Mouse (Mus musculus) erythroblast, adult 5-6 weeks (primary cell): ENCODE results near the gene Egln2. TPM values are rescaled to one million over a fixed set of nuclear protein-coding genes. Genes with fewer than 3 reads are reported as not detected.

Source experiments
- ATAC-seq: replicated peaks from 2 replicates; pipeline ENCODE4 v1.8.0; 2016; ENCODE audit warnings: moderate number of reproducible peaks, mild to moderate bottlenecking, moderate TSS enrichment, inconsistent platforms; ENCODE audit not compliant: poor library complexity, low FRiP score, severe bottlenecking
- total RNA-seq, 2 experiments: library from RNA; stranded (forward) in 1 of 2; stranded (reverse) in 1 of 2; fragments of 150-400 nt in 1 of 2; fragments of 200-764, 138-1000 nt in 1 of 2; gene quantifications; 2 replicates each; pipeline versions ENCODE4 v1.2.3 to v1.2.4; 2015 to 2017; ENCODE audit warnings: low replicate concordance in 2 of 2

Gene Egln2
- total RNA-seq, 2 experiments from 2014 or later, result 7.6 to 7.7 TPM

DNA sequence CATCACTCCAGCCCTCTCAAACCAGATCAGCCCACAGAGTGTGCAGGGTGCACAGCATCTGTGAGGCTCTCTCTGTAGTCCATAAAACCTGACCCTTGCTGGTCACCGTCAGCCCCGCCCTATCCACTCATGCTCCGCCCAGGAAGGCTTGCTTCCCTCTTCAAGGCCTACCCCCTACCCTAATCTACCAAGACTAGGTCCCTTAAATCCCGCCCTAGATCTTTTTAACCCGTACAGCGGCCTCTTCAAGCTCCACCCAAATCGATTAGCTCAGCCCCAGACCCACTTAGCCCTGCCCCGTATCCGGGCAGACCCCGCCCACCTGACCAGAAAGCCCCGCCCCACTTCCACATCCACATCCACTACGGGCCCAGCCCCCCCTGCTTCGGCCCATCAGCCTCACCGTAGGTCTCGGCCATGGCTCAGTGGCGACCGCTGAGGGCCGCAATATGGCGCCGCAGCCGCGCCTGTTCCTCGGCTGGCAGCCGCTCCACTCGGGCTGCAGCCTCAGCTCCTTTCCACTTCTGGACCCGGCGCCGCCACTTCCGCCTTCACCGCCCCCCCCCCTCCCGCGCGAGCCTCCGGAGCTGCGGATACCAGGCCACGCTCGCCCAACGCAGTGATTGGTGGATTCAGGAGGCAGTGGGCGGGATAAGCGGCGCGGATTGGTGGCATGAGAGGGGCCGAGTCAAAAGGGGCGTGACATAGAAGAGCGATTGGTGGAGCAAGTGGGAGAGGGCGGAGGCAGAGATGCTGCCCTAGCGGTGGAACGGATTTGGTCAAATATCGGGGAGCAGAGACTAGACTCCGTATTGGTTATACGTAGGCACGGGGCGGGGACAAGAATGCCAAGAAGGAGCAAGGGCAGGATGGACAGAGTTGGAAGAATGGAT lies 12.0 kb upstream of the Egln2 start, which contains the start of gene Rab4b:
TSS of gene Rab4b (minus strand) at position 573 of the 893 bp plus-strand sequence.
- ATAC-seq, result peak; percentile 96

DNA sequence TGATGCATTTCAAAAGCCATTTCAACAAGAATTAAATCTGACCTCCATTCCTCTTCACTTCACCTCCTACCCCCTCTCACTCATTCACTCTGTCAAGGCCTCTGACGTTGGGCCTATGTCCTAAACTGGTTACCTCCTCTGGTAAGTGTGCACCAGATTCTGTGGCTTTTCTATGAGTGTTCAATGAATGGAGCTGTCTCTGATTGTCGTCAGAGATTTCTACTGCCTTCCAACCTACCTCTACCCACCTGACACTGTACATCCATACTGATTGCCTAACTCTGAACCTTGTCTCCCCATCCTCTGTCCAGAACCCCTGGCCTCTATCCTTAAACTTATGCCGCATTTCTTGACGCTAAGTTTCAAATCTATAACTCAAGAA lies 11.3 kb upstream of the Egln2 start:
- 0 out of 2 replicates have a peak, but pooled peaks have one; percentile 0 for ATAC-seq

DNA sequence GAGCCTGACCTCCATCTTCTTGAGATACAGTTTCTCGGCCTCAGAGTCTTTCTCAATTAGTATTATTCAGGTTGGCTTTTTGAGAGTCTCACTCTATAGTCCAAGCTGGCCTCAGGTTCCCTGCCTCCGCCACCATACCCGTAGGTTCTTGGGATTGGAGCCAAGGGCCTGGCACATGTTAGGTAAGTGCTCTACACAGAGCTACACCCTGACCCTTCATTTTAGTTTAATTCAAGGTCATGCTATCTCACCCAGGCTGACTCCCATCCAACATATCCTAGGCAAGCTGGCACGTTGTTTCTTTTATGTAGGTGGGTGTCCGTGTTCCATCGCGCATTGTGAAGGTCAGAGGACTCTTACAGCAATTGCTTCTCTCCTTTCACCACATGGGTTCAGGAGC lies 8.3 kb upstream of the Egln2 start:
- ATAC-seq, result no peak

DNA sequence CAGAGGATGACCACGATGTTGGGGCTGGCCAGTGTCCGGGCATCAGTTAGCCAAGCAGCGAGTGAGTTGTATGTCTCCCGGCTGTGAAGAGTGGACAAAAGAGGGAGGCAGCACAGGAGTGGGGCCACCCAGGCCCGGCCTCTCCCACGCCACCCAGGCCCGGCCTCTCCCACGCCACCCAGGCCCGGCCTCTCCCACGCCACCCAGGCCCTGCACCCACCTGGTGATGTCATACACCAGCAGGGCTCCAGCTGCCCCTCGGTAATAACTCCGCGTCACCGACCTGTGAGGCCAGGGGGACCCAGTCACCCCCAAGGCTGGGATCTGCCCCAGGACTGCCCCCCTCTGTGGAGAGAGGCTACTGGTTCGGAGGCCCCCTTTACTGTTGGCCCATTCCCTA lies 7.9 kb upstream of the Egln2 start:
- ATAC-seq, result no peak

DNA sequence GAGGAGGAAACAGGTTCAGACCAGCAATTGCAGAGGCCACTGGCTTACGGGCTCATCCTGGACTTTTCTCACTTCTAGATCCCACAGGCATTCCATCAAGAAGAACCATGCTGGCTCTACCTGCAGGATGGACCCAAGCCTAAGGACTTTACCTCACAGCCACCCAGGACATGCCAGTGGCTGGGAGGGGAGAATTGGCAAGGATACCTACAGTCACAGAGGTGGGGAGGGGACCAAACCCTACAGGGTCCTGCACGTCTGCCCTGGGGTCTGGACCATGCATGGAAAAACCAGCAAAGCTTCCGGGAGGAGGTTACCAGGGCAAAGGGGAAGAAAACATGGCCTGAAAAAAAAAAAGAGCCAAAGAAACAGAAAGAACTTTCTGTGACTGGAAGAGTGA lies 4.4 kb upstream of the Egln2 start:
- ATAC-seq, result no peak

DNA sequence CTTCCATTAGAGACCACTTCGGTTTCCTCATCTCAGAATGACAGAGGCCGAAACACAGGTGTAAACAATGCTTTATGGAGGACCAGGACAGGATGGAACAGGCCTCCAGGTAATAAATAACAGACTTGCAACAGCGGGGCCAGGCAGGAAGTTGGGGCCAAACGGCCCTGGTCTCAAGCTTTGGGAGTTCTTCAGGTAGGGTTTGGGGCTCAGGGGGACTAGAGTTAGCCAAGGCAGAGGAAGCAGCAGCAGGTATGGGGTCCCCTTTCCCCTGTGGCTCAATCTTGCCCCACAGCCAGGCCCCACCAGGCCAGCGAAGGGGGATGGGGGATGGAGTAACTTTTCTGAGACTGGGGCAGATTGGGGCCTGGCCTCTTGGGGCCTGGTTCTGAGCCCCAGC lies 1.8 kb upstream of the Egln2 start:
- ATAC-seq, result no peak

DNA sequence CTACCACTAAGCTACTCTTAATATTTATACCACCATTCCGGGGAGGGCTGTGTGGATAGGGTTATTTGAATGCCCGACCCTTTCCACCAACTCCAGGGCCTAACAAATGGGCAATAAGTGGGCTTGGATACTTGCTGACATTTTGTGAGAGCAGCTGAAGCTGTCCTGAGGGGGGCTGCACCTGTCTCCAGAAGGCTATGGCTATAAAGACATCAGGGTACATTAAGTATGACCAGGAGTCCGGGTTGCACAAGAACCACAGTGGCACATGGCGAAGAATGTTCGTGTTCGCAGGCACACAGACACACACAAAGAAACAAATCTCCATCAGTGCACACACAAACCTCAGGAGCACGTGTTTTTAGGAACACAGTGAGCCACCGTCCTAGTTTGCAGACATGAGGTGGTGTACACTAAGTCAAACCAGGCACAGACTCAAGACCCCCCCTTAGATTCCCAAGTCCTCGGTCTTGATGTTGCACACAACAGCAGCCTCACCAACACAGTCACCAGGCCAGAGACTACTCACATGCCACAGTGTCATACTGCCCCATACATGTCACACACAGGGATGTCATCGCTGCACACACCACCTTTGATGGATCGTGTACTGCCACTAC lies 983 bp upstream of the Egln2 start:
- ATAC-seq, result no peak

DNA sequence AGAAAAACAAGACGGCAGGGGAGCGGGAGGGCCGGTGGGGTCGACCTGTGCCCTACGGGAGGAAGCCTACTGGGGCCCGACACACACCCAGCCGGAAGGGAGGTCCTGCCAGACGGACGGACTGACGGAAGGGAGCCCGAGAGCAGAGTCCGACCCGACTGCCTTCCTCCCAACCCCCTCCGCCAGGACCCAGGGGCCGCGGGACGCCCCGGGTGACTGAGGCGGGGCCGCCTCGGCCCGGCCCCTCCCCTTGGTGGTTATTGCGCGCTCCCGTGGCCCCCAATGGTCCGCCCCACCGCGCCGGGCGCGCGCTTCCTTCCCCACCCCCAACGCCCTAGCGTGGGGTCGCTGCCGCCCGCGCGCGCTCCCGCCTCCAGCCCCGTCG lies 381 bp downstream of the Egln2 start:
- peak; percentile 39 for ATAC-seq

DNA sequence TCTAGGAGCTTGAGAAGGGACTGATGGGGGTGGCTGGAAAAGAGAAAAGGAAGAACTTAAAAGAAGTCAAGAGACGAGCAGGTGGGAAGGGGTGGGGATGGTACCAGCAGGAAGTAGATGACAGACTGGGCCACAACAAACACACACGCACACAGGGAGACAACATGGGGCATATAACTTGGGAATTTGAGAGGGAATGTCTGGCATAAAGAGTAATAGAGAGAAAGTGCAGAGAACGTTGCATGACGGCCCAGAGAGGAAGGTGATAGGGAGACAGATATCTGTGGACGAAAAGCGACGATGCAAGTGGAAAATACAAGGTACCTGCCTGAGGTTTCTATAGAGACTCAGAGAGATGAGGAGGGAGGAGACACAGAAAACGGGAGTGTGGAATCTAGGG lies 906 bp downstream of the Egln2 start:
- ATAC-seq, result no peak

DNA sequence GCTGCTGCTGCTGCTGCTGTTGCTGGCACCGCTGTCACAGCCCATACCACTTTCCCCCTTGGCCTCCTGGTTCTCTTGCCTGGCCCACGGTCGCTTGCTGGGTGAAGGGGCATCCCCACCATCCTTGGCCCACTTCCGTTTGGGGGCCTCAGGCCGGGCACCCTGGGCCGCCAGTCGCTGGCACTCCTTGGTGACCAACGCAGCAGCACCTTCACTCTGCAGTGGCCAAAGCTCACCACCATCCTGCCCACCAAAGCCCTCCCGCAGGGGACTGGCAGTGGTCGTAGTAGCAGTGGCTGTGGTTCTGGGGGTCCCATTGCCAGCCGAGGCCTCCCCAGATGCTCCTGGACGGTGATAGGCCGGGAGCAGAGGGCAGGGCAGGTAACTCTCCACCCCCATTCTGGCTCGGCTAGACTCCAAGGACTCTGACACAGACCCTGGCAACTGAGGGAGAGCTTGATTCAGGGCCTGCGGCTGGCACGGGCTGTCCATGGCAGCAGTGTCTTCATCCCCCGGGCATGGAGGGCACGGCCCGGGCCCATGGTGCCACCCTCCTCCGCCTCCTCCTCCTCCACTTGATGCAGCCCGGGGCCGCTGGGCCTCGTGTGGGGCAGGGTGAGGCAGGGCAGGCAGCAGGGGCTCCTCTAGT lies 1.5 kb downstream of the Egln2 start:
- ATAC-seq, result no peak

DNA sequence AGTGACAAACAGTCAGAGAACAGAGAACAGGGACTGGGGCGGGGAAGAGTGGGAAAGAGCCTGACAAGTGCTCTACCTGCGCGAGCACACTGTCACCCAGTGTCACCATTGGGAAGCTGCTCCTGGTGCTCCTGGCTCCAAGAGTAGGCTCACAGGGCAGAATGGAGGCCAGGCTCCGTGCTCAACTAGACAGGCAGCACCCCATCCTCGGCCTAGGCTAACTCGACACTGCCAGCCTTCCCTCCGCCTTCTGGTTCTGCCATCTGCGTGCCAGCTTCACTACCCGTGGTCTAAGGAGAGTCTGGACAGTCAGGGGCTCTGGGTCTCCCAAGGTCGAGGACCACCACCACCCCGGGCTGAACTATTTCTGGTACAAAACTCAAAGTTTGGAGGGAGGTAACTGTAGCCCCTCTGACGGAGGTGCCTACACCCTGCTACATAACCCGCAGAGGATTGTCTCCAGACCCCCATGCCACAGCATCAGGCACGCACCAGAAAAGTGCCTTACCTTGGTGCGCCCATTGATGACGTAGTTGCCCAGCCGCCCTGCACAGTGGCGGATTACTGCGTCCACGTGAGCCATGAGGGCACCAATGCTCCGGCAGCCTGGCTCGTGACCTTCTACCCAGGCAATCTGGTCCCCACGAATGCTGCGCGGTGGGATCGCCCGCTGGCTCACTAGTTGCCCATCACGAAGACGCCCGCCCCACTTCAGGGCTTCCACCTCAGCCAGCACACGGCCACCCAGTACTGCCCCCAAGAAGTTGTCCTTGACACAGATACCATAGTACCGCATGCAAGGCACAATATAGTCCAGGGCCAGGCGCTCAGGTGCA lies 2.3 kb downstream of the Egln2 start:
- no peak for ATAC-seq

DNA sequence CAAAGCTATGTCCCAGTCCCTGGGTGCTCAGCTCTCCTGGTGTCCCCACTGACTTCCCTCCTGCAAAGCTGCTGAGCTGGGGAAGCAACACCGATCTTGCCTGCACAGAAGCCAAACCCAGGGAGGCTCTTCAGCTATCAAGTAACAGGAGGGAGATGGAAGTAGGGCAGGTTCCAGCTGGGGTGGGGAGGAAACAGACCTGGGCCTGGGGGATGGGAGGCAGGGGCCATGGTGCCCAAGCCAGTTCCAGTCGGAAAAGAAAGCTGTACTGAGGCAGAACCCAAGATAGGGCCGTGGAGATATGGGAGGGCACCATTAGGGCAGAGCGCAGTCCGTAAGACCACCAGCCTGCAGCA lies 3.2 kb downstream of the Egln2 start:
- ATAC-seq, result no peak

DNA sequence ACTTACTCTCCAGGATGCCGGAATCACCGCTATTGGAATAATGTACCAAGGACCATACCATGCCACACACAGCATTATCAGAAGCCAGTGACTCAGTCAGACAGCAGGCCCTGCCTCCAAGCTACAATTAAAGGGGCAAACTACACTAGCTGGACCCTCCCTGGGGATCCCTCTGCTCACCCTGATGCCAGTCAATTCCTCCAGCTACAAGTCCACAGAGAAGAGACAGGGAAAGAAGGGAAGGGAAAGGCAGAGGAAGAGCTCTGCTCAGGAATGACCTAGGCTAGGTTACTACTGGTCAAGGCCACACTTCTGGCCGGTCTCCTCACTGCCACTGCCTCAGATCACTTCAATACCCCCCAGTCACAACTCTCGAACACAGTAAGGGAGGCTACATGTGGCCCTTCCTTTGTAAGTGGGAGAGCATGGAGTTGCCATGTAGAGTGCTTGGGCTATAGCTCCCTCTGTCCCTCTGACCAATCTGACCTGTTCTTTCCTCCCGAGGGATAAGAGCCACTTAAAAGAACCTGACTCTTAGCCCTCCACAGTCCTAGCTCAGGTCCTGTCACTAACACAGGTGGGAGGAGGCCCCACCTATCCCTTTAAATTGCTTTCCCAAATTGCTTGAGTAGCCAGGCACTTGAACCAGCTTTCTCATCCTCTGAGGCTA lies 3.7 kb downstream of the Egln2 start:
- ATAC-seq, result no peak

DNA sequence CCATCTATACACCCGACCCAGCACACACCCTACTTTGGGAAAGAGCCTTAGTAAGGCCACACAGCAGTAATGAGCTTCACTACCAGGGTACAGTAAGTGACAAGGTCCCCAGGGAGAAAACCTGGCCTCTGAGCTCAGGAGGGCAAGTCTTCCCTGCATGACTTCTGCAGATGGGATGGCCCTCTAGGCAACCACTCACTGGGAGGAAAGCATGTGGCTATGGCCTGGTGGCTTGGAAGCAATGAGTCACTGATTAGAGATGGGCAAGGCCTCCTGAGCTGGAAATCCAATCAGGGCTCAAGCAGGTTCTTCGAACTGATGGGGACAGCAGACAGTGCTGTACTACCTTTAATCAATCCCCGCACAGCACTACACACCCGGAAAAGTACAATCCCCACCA lies 4.9 kb downstream of the Egln2 start:
- ATAC-seq, result no peak

DNA sequence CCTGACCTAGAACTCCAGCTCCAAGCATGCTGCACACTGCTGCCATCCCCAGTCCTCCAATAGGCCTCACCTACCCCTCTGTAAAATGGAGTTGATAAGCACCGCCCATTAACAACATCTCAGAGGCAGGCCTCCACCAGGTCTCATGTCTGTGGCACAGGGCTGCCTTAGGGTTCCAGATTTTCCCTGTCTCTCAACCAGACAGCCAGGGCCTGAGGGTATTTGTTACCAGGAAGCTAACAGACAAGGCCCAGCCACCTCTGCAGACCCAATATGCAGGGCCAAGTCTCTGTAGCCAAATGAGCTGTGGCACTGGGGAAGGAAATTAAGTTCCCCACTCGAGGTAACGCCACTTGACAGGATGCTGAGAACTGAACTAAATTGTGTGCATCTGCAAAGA lies 5.7 kb downstream of the Egln2 start:
- ATAC-seq, result no peak

DNA sequence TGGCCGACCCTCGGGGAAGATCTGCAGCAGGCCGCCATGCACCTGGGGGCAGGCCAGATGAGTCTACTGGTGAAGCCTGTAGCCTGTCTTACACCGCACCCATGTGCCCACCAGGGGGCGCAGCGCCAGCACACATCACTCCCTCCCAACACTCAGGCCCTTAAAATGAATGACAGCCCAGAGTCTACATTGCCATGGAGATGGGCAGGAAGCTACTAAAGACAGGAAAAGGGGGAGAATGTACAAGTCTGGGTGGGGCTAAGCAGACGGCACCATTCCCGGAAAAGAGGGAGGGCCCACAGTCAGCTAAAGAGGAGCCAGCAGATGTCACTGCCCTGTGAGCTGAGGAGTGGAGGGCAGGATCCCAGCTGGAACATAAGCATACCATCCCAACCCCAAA lies 6.7 kb downstream of the Egln2 start:
- peak; percentile 83 for ATAC-seq

DNA sequence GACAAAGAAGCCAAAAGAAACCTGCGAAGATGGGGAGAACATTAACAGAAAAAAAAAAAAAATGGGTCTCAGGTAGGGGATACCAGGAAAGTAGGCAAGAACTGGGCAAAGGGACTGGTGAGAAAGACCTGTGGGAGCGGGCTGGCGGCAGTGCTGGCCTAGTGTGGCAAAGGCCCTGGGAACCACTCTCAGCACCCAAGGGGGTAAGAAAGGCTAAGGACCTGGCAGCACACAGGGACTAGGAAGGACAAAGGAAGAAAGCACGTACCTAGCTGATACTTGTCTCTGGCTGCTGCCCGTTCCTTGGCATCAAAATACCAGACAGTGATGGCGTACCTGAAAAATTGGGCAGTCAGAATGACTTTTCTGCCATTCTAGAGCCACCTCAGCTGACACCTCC lies 7.3 kb downstream of the Egln2 start:
- no peak for ATAC-seq

DNA sequence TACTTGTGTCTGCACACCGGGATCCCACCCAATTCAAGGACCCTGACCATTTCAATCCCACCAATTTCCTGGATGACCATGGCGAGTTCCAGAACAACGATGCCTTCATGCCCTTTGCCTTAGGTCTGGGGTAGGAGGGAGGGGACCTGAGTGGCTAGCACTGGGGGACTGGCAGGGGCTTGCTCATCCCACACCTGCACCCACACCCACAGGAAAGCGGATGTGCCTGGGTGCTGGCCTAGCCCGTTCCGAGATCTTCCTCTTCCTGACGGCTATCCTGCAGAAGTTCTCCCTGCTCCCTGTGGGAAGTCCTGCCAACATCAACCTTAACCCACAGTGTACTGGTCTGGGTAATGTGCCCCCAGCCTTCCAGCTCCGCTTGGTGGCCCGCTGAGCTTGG lies 8.4 kb downstream of the Egln2 start:
- no peak for ATAC-seq

DNA sequence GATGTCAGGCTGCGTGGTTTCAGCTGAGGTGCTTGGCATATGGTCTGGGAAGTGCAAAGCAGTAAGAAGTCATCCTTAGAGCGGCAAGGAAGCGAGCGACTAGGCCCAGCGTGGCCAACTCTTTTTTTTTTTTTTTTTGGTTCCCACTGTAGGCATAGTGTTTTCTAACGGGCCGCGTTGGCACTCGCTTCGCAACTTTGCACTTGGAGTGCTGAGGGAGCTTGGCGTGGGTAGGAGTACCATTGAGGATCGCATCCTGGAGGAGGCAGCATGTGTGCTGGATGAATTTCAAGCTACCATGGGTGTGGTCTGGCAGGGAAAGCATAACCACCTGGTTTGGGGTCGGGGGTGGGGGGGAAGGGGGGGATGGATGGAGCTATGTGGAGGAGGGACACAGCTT lies 10.6 kb downstream of the Egln2 start:
- ATAC-seq, result no peak
